Mouse (Mus musculus) T-cell, adult 2 months (primary cell): ENCODE measurements around the gene Ick.
A peak's percentile ranks its signal among the peaks of the same experiment; 100 is the strongest.

Experiments
- DNase-seq: peaks from one replicate; pipeline ENCODE4 v3.0.0; 2022; ENCODE audit warnings: low spot score

Ick gene

DNA sequence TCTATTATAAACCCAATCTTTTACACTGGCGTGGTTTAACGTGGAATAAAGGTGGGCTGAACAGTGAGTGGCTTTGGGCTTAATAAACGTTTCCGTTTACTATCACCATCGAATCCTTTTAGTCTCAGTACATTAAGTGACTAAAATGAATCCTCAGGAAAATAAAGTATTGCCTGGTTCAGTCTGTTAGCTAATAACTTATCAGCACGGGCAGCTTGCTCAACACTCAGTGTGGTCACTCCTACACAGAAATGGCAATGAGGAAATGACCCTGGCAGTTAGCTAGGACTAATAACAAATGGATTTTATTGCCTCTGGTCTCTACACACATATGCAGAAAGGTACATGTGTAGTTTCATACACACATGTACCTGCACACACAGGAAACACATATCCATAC is 4.0 kb upstream of the Ick start:
- DNase-seq, result no peak

DNA sequence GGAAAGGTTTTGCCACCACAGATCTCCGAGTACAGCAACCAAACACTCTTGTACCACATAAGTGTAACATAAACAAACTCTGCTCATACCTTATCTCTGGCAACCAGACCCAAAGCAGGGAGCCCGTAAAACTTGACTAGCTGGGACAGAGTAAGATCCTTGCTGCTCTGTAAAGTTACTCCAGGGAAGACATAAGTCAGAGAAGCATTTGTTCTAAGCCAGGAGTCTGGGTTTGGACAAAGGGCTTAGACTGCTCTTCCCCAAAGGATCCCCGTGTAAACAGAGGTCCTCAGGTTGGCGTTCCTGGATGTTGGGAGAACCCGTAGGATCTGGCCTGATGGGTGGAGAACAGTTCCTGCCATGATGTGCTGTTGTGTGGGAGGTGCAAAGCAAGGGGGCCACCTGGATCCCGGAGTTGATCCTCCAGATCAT is 3.5 kb upstream of the Ick start:
- no peak for DNase-seq

DNA sequence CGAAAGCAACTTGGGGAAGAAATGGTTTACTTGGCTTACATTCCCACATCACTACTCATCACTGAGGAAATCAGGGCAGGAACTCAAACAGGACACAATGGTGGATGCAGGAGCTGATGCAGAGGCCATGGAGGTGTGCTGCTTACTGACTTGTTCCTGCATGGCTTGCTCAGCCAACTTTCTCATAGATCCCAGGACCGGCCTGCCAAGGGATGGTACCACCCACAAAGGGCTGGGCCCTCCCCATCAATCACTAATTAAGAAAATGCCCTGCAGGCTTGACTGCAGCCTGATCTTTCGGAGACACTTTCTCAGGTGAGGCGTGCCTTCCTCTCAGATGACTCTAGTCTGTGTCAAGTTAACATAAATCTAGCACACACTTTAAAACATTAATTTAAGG is 2.2 kb upstream of the Ick start:
- DNase-seq, result no peak

DNA sequence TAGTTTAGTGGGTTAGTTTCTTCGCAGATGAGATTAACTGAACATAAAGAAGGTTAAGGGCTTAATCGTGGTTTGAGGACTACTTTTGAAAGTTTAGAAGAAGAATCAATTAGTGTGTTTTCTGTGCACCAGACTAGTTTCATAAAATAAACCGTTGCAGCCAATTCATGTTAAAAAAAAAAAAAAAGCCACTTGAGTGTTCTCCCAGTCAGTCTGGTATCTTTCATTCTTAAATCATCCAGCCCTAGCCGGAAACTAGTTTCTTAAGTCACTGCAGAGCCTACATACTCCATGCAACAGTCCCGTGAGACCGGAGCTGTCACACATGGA is 1.4 kb upstream of the Ick start:
- peak; percentile 23 for DNase-seq

DNA sequence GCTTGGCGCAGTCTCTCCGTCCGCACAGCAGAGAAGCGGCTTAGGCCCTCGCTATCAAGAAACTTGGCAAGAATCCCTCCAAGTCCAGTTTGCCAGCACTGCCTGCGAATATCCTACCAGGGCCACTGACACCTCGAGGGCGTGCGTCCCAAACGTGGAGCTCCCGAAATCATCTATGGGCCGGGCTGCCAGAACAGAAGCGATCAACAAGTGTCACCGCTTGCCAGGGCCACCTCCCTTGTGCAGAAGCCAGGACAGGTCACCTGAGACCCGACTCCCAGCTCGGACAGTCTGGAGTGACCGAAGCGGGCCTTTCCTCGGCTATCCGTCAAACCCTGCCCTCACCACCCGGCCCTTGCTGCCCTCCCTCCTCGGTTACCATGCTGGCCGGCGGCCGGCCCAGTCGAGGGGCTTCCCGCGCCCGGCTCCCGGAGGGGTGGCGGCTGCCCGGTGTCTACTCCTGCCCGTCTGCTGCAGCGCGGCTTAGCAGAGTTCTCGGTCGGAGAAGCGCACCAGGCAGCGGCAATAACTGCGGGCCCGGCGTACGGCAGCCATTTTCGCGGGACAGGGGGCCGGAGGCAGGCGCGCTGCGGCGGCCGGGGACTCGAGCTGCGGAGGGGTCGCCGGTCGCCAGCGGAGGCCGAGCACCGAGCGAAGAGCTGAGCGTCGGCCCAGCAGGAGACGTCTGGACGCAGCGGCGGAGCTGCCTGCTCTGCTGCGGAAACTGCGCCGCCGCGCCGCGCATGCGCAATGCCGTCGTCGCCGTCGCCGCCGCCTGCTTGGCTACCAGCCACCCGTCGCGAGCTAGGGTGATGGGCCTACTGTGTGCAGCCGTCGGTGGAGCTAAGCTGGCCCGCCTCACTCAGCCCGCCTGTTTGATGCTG is 838 bp upstream of the Ick start:
- DNase-seq, result peak; percentile 82

DNA sequence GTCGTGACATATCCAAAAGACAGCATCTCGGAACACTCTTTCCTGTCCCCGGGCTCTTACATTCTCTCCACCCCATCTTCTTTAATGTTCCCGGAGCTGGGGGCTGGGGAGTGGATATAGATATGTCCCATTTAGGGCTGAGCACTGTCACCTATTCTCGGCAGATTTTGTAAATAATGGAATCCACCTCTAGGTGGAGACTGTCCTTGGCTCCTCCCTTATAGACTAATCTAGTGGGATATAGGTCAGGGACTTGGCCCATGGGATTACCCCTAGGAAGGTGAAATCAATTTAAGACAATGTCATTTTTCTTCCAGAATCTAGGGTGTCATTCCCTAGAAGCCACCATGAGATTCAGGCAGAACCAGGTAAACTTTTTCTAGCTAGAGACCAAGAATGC is 664 bp downstream of the Ick start:
- DNase-seq, result peak; percentile 3

DNA sequence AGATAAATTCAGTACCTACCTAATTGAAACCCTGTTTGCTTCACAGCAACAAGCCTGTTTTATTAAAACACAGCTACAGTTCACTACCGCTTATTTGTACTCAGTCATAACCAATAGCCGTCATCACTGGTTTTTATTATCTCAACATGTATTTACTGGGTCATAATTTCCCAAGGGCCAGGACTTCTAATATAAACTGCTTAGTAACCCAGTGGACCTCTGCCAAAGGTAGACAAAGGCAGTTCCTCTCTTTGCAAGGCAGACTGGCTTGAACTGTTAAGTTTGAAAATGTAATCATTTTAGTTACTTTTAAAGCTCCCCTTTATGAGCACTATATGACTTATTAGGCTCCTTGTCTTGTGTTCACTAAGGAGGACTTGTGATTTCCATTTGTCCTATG is 2.5 kb downstream of the Ick start:
- no peak for DNase-seq

DNA sequence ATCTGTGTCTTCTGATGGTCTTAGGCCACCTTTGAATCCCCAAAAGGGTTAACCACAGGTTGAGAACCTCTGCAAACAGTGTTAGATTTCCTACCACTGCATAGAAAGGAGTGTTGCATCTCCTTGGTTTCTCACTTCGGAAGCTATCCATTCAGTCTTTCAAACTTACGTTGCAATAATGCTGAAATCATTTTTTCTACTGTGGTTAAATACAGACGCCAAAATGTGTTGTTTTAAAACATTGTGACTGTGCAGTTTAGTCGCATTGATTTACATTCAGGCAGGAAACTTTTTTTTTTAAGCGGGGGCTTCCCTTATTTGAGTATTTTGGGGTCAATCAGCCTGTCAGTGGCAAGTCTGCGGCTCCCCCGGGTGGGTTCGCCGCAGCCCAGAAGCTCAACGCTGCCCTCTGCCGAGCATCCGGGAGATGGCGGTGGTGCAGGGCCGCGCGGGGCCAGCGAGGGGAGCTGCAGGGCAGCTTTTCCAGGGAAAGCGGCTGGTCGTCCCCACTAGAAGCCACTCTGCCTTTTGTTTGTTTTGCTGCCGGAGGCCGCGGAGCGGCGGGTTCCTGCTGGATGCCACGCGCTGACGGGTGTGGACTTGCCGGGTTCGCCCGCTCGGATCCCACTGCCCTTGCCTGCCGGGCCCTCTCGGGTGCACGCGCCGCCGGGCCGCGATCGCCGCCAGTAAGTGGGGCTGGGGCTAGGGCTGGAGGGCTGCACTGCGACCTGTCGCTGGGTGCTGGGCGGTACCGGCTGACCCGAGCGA is 4.0 kb downstream of the Ick start:
- peak; percentile 88 for DNase-seq

DNA sequence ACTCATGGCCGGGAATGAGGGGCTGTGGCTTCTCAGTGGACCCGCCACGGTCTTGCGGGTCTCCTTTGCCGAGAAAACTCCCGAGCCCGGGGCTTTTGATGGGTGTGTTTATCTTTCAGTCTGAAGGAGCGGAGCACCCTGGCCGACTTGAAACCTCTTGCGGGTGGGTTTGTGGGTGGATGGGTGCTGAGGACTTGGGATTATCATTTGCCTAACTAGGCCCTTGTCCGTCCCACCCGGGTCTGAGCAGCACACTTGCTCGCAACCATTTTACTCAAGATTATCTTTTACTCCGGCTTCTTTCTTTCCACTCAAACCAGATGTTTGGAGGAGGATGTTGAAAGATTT is 4.5 kb downstream of the Ick start:
- DNase-seq, result no peak

DNA sequence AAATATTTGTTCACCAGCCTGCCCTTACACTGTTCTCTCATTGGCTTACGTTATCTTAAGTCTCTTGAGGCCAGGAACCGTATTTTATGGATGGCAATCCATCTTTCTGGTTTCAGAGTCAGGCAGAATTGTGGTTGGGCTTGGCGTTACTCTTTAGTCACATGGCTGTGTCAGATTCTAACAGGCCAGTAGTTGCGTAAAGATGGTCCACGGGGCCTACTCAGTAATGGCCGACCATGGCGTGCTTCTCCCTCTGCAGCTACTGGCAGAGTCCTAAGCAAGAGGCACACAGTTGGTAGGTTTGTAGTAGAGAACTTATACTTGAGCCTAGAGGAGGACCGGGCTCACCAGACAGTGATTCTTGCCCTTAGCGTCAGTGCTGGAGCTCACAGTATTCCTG is 6.8 kb downstream of the Ick start:
- no peak for DNase-seq

DNA sequence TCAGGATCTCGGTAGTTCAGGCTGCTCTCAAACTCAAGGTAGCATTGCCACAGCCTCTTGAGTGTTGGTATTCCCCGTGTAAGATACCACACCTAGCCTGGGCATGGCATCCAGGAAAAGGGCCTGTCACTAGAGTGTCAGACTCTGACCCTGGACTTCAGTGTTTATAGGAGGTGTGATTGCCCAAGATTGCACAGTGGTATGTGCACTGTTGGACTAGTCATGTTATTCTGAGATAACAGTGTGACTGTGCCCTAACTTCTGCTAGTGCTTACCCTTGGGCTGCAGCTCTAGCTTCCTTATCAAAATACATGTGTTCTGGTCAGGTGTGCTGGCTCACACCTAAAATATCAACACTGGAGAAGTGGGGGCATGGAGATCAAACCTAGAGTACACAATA is 8.7 kb downstream of the Ick start:
- DNase-seq, result no peak

DNA sequence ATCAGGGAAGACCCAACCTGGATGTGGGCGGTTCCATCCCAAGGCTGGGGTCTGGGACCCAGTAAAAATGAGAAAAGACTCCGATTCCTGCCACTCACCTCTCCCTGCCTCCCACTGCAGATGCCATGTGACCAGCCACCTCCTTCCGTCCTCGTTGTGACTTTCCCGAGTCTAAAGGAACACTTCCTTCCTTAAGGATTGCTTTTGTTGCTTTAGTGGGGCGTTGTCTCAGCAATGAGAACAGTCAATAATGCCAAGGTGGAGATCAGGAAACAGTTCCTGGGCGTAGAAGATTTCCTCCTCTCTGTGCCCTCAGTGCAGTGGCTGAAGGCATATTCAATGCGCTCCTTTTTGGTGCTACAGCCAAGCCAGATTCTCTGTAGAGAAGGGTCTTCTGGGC is 12.4 kb downstream of the Ick start:
- DNase-seq, result no peak

DNA sequence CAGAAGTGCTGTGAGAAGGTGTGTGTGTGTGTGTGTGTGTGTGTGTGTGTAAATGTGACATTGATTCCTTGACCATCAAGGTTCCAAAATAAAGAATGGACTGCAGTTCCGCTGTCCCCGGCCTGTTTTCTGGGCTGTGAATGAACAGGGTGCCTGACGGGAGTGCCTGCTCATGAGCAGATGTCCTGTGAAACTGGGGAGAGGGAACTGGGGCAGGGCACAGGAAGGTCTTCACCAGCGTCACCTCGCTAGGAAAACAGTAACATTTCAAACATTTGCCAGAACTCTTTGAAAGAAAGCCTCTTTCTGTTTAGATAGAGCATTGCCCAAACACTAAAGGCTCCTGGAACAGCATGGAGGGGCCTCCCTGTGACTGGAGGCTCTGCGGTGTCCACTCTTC is 13.0 kb downstream of the Ick start:
- DNase-seq, result no peak

DNA sequence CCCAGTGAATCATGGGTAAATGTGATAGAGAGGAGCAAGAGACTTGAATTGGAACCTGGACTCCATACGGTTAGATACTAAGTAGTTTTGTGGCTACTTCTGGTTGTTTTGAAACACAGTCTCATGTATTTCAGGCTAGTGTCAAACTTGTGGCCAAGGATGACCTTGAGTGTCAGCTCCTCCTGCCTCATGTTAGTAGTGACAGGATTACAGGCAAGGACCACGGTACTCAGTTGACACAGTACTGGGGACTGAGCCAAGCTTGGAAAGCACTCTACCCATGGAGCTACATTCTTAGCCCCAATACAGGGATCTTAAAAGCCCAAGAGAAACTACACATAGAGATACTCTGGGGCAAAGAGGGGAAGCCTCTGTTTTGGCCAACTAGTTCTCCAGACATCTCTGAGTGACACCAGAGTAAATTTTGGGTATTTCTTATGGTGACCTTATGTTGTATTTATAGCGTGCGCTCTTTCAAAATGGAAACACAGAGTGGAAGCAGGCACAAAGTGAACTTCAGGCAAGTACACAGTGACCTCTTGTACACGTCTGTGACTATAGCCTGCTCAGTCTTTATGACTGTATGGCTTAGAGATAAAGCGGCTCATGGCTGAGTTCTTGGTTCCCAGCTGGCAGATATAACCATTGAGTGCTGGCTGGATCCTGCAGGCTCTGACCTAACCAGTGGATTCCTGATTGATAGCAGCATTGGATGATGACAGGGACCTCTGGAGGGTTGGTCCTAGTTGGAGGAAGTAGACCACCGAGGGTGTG is 14.1 kb downstream of the Ick start:
- DNase-seq, result no peak

DNA sequence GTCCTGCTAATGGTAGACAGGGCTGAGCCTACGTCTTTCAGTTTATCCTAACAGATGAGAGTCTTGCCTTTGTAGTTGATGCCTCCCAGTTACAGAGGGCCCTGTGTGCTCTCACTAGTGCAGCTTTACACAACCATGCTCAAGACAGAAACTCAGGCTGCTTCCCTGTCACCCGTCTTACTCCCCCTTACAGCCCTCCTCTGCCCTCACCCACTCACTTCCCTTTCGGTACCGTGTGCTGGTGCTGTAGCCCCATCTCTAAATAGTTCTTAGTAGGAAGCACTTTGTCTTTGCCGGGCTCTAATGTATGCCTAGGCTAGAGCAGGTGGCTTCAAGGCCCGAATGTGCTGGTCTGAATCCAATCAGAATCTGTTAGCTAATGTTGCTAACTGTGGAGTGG is 15.3 kb downstream of the Ick start:
- DNase-seq, result no peak

DNA sequence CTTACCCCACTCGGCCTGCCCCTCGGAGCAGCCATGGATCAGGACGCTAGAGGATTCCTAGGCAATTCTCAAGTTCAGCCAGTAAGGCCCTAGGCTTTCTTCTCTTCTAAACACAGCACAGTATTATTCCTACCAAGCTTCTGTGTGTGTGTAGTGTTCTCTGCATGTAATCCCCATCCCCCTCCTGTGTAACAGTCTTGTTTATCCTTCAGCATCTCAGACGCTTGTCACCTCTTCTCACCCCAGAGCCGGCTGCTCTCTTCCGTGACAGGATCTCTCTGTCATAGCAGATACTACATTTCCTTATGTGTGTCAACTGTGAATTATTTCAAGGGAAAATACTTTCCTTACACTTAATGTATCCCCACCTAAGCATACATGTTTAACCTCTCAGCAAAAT is 17.0 kb downstream of the Ick start:
- DNase-seq, result no peak

DNA sequence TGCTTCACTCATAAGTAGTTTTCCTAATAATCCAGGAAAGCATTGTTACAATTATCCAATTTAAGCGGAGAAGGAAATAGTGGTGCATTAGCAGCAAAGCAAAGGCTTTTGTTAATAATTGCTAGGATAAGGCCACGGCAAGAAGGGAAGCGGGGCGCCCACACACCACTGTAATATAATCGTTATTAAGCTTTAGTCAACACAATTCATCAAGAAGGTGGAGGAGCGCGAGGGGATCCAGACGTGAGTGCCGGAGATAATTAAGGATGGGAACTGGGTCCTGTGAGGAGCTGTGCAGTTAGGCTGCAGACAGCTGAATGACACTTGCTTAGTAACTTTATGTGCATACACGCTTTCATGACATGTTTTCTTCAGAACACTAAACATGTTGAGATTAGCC is 17.7 kb downstream of the Ick start:
- no peak for DNase-seq

DNA sequence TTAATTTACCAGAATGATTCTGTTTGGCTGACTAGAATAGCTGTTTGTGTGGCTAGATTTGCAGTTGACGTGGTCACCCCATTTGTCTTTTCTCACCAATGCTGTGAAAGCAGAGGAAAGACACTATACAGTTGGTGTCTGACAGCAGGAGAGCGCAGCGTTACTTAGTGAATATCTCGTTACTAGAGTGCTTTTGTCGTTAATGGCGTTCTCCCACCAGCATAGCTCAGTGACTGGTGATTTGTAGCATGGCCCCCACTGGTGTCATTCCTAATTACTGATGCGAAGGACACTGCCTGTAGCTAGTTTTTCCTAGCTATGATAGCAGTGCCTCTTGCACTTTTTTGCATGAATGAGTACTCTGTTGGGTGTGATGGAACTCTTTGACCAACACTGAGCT is 26.7 kb downstream of the Ick start:
- no peak for DNase-seq

DNA sequence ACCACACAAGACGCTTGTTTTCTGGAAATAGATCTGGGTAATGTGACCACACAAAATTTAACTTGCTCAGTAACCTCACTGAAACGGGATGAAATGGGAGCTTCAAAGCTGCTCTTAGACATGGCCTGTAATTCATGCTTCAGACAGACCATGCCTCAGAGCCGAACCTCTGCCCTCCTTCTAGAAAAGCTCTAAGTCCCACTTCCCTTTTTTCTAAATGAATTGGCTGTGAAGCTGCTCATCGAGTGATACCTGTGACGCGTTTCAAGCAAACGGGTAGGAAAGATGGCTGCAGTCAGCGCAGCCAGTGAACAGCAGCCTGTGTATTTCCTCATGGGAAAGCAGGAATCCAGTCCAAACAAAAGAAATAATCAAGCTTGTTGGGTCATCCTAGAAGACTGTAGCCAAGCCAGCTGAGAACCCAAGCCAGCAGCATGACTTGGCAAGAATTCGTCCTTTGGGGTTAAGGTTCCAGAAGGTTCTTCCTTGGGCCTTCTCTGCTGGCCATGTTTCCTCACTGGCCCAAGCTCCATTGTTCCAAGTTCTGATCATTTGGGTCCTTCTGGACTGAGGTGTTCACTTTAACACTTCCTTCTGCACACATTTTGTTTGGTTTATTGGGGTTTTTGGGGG is 29.2 kb downstream of the Ick start:
- no peak for DNase-seq

DNA sequence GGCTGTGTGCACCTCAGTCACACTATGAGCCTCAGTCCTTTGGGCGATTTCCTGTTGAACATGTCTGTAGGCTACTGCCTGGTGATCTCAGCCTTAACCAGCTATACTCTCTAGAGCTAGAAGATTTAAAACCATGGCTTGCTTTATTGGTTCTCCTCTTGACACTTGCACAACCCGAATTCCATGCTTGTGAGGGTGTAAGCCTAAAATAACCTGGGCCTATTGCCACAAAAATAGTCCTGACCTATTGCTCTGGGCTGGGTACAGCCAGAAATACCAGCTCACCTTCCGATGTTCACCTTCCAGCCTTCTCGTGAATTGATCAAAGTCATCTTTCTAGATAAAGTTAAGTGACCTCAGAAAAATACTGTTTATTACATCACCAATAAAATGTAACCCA is 30.5 kb downstream of the Ick start:
- DNase-seq, result no peak

DNA sequence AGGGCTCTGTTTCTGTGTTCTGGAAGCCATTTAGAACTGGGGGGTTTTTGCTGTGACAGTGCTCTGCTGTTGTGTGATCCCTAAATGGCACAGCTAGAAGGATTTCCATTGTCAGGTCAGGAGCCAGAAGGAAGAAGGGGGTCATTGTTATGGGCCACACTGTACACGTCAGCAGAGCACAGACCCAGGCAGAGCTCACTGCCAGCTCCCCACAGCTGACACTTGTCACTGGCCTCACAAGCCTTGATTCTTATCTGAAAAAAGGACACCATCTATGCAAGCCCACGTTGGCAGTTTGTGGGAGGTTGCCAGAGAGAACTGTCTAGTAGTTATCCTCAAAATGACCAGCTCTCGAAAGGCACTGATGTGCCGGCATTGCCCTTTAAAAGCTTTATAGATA is 37.1 kb downstream of the Ick start:
- no peak for DNase-seq

DNA sequence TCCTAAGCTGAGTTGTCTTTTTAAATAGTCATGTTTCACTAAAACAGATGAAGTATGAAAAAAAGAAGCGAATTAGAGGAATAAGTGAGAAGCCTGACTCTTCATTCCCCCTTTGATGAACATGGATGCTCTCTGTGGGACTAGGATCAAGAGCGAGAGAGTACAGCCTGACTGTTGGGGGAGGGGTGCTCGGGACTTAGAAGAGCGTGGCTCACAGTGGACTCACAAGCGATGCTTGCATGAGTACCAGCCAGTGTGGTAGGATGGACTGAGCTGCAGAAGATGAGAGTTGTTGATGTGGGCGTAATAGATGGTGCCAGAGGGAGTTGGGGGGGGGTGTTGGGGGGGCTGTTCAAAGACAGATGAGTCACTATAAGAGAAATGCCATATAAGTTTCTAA is 37.6 kb downstream of the Ick start:
- no peak for DNase-seq

DNA sequence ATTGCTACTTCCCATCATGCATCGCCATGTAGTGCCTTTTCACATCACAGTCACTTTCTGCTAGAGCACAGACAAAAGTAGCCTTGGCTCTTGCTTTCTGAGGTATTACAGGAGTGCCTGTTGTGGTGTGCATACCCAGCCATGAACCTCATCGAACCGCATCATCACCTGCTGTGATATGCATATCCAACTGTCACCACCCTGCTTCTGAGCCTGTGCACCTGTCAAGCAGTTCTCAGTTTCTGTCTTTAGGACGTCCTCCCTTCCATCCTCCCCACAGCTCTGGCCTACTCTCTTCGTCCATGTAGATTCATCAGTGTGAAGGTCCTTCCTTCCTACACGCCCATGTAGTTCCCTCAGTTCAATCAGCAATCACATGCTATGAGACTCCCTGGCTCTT is 39.2 kb downstream of the Ick start:
- DNase-seq, result no peak
